Mouse (Mus musculus) heart, postnatal 0 days (tissue): ENCODE data around the gene Vmn1r181.

Source experiments
- CTCF ChIP-seq: IDR thresholded peaks from 2 replicates; pipeline ENCODE4 v1.5.1; 2016; ENCODE audit warnings: antibody characterized with exemption, control low read depth, low read depth
- EP300 ChIP-seq: IDR thresholded peaks from 2 replicates; pipeline ENCODE4 v1.6.1; 2016; ENCODE audit warnings: antibody characterized with exemption, low read depth

DNA sequence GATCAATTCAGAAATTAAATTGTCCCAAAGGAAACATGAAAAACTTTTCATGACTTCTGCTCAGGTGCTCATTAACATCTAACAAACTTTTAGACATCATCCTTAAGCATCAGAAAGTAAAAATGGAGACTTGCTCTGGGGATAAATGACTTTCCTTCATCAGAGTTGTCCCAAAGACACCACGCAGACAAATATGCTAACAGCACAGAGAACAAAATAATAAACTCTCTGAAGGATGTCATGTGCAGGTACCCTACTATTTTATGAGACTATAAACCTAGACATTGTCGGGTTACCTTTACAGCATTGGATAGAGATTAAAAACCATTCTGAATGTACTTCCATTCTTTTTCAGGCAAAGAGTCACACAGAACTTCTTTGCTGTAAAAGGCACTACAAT lies 27.0 kb downstream of the Vmn1r181 start, which contains the start of gene V1rd19:
- TF ChIP-seq CTCF (no peak), EP300 (no peak)
